Mouse (Mus musculus) G1E (cell line): ENCODE measurements around the gene Bcar1. TPM values are rescaled to one million over a fixed set of nuclear protein-coding genes. Genes with fewer than 3 reads are reported as not detected.

Experiments
- ATAC-seq: 2 replicates; pipeline ENCODE4 v1.8.0; 2016; ENCODE audit warnings: mild to moderate bottlenecking; ENCODE audit not compliant: insufficient number of reproducible peaks, poor library complexity, low FRiP score, severe bottlenecking; ENCODE audit errors: extremely low read depth
- DNase-seq: peaks from one replicate; pipeline ENCODE4 v3.0.0; 2012; ENCODE audit warnings: low spot score
- H3K27me3 ChIP-seq: 2 replicates; pipeline ENCODE4 v1.6.1; 2012; ENCODE audit warnings: mild to moderate bottlenecking, low read length, inconsistent platforms; ENCODE audit not compliant: insufficient read depth
- H3K36me3 ChIP-seq: replicated peaks from 2 replicates; pipeline ENCODE3; 2012; ENCODE audit warnings: mild to moderate bottlenecking, inconsistent platforms
- H3K4me1 ChIP-seq: 2 replicates; pipeline ENCODE4 v1.6.1; 2012; ENCODE audit warnings: low read depth, low read length, inconsistent platforms, mixed read lengths; ENCODE audit not compliant: insufficient read depth
- H3K4me3 ChIP-seq: 2 replicates; pipeline ENCODE4 v1.5.1; 2012; ENCODE audit warnings: low read depth, mild to moderate bottlenecking, inconsistent platforms, low read length, moderate library complexity, mixed read lengths
- H3K9me3 ChIP-seq: replicated peaks from 2 replicates; pipeline ENCODE4 v1.6.1; 2012; ENCODE audit warnings: inconsistent platforms
- CTCF ChIP-seq: IDR thresholded peaks from 2 replicates; pipeline ENCODE4 v1.5.1; 2012; ENCODE audit warnings: low read depth, low read length, inconsistent platforms, mixed read lengths
- GATA1 ChIP-seq: IDR thresholded peaks from 2 replicates; pipeline ENCODE4 v1.6.1; 2012; ENCODE audit warnings: borderline replicate concordance, low read length, inconsistent platforms, mixed read lengths
- GATA2 ChIP-seq: IDR thresholded peaks from 2 replicates; pipeline ENCODE4 v1.6.1; 2012; ENCODE audit warnings: low read depth, low read length, inconsistent platforms, borderline replicate concordance
- POLR2AphosphoS5 ChIP-seq: IDR thresholded peaks from 2 replicates; pipeline ENCODE4 v1.6.1; 2012; ENCODE audit warnings: low read depth, low read length, inconsistent platforms; ENCODE audit not compliant: insufficient replicate concordance
- TAL1 ChIP-seq: conservative IDR thresholded peaks from 2 replicates; pipeline ENCODE4 v1.6.1; 2012; ENCODE audit warnings: low read depth, low read length, inconsistent platforms, mixed read lengths
- polyA plus RNA-seq: library from polyadenylated mRNA; stranded (reverse); fragments of >175 nt; gene quantifications from 2 replicates; pipeline ENCODE4 v1.2.3, GENCODE M21; 2012
- total RNA-seq, 2 experiments: library from RNA; stranded (forward) in 1 of 2; stranded (reverse) in 1 of 2; fragments of 200-1000 nt in 1 of 2; fragments of >200 nt in 1 of 2; fragmentation: Nextera tagmentation in 1 of 2; gene quantifications; 2 replicates each; pipeline ENCODE4 v1.2.3; 2014 to 2017

Bcar1 gene
- total and polyA plus RNA-seq, 3 experiments, result 0.39 to 1.1 (median 1.0) TPM

GRCm38 (mm10) chr8:111786701-111787588 is 43.3 kb upstream of the Bcar1 start:
- Histone ChIP-seq H3K4me3 (no peak overlapping the region), H3K27me3 (no peaks in the 10 kb centered on the region), H3K9me3 (no peaks in the 10 kb centered on the region), H3K36me3 (peaks cover 86% of the 10 kb centered on the region), H3K4me1 (peaks cover 5% of the 10 kb centered on the region; the same call in 1 of the 2 replicates)
- ATAC-seq (no peak), DNase-seq (no peak)
- TF ChIP-seq TAL1, result no peak
- TF ChIP-seq POLR2AphosphoS5, result no peak
- TF ChIP-seq GATA1, result no peak

DNA sequence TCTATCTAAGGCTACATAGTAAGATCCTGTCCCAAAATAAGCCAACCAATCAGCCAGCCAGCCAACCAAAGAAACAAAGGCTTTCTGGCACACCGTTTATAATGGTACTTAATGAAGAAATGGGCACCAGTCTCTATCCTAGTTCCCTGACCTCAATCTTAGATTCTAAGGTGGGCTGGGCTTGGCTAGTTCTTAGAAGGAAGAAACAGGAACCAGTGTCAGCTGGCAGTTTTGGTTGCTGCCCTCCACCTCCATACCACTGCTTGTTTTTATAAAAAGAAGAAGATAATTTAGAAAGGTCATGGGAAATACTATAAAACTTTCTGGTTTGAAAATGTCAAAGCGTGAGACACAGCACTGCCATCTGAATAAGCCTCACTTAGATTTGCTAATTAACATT is 42.5 kb upstream of the Bcar1 start:
- DNase-seq (no peak), ATAC-seq (no peak)
- no peak for TF ChIP-seq POLR2AphosphoS5
- peaks cover 7% of the 10 kb centered on the region for H3K4me1 ChIP-seq
- H3K27me3 ChIP-seq, result no peaks in the 10 kb centered on the region
- H3K4me3 ChIP-seq, result no peak overlapping the region
- H3K36me3 ChIP-seq, result peaks cover 88% of the 10 kb centered on the region
- no peaks in the 10 kb centered on the region for H3K9me3 ChIP-seq

GRCm38 (mm10) chr8:111782671-111783394 is 39.2 kb upstream of the Bcar1 start:
- H3K9me3 ChIP-seq, result no peaks in the 10 kb centered on the region
- TF ChIP-seq TAL1, result no peak
- TF ChIP-seq GATA2, result no peak
- no peak for TF ChIP-seq CTCF
- TF ChIP-seq POLR2AphosphoS5, result no peak
- no peak for TF ChIP-seq GATA1
- H3K4me3 ChIP-seq, result no peak overlapping the region
- no peak for DNase-seq
- ATAC-seq, result no peak
- H3K36me3 ChIP-seq, result peaks cover 91% of the 10 kb centered on the region
- peaks cover 7% of the 10 kb centered on the region for H3K4me1 ChIP-seq
- H3K27me3 ChIP-seq, result no peaks in the 10 kb centered on the region

DNA sequence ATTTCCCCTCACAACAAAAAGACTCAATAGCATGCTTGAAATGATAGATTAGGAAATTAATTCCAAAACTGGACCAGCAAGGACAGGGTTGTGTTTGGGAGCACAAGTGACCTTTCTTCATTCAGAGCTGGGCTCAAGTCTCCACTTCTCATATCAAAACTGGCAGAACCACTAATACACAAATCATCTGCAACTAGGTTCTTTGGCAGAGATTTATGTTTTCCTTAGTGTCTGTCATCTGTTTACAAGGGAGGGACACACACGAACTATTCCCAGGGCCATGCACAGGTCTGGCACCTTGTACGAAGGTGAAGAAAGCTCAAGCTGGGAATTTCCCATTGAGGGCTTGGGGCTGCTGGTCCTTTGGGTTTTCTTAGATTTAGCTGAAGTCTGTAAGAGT is 38.6 kb upstream of the Bcar1 start:
- no peaks in the 10 kb centered on the region for H3K27me3 ChIP-seq
- H3K4me3 ChIP-seq, result no peak overlapping the region
- TF ChIP-seq POLR2AphosphoS5, result no peak
- ATAC-seq, result no peak
- DNase-seq, result no peak
- H3K36me3 ChIP-seq, result peaks cover 88% of the 10 kb centered on the region
- no peaks in the 10 kb centered on the region for H3K9me3 ChIP-seq
- H3K4me1 ChIP-seq, result peaks cover 8% of the 10 kb centered on the region

GRCm38 (mm10) chr8:111780697-111781424 is 37.3 kb upstream of the Bcar1 start:
- no peak for TF ChIP-seq CTCF
- no peak for TF ChIP-seq GATA2
- Histone ChIP-seq H3K27me3 (no peaks in the 10 kb centered on the region), H3K4me3 (no peak overlapping the region), H3K36me3 (peaks cover 85% of the 10 kb centered on the region), H3K9me3 (no peaks in the 10 kb centered on the region), H3K4me1 (peaks cover 8% of the 10 kb centered on the region)
- DNase-seq (no peak), ATAC-seq (no peak)

DNA sequence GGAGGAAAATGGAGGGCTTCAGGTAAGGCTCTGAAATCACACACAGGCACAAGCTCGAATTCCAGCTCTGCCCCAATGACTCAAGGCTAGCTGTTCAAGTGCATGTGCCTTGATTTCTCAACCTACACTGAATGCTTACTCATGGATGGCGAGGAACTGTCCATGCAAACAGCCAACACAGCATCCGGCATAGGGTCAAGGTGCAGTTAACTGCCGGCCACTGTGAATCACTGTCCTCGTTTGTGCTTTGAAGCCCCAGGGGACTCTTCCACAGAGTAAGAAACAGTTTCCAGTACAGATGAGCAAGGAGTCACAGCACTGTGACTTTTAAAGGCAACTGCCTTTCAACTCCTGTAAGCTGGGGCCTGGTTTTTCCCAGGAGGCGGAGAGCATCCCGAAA is 36.1 kb upstream of the Bcar1 start:
- TF ChIP-seq GATA1 (no peak), POLR2AphosphoS5 (no peak), TAL1 (no peak), GATA2 (no peak), CTCF (no peak)
- peaks cover 12% of the 10 kb centered on the region for H3K4me1 ChIP-seq
- H3K4me3 ChIP-seq, result no peak overlapping the region
- no peak for ATAC-seq
- peaks cover 86% of the 10 kb centered on the region for H3K36me3 ChIP-seq
- no peaks in the 10 kb centered on the region for H3K9me3 ChIP-seq
- DNase-seq, result no peak
- H3K27me3 ChIP-seq, result no peaks in the 10 kb centered on the region
